Mouse (Mus musculus) splenic B cell, adult 2 months (primary cell): Measurements from ENCODE around the gene Svopl.
A peak's percentile ranks its signal among the peaks of the same experiment; 100 is the strongest.

Experiments used
- DNase-seq: peaks from one replicate; pipeline ENCODE4 v3.0.0-alpha.2; 2011; ENCODE audit warnings: low read depth, low spot score
- H3K27me3 ChIP-seq: 2 replicates; pipeline ENCODE4 v1.6.1; 2012; ENCODE audit warnings: mild to moderate bottlenecking, low read length, moderate library complexity, mixed read lengths; ENCODE audit not compliant: control insufficient read depth, poor library complexity, insufficient read depth, severe bottlenecking
- H3K36me3 ChIP-seq: 2 replicates; pipeline ENCODE4 v1.6.1; 2012; ENCODE audit warnings: mild to moderate bottlenecking, low read length, moderate library complexity, mixed read lengths; ENCODE audit not compliant: control insufficient read depth, poor library complexity, insufficient read depth, severe bottlenecking

Gene Svopl

DNA sequence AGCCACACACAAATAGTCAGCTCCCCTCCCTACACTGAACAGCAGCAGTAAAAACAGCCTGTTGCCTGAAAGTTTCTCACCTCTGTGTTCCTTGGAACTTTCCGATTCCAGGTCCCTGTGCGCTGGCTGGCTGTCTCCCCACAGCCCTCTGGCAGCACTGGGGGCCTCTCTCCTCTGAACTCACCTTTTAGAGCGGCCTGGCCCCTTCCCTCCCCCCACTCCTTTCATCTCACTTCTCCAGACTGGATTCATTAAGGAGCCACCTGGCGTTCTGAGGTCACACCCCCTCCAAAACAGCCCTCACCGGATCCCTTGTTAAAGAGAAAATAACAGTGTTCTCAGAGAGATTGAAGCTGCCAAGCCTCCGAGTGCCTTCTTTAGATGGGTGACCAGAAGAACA, at the start of gene Svopl:
TSS of gene Svopl (minus strand) at position 159 of the 400 bp plus-strand sequence.
- Histone ChIP-seq H3K27me3 (no peaks in the 10 kb centered on the region), H3K36me3 (no peaks in the 10 kb centered on the region)
- DNase-seq: no peak

DNA sequence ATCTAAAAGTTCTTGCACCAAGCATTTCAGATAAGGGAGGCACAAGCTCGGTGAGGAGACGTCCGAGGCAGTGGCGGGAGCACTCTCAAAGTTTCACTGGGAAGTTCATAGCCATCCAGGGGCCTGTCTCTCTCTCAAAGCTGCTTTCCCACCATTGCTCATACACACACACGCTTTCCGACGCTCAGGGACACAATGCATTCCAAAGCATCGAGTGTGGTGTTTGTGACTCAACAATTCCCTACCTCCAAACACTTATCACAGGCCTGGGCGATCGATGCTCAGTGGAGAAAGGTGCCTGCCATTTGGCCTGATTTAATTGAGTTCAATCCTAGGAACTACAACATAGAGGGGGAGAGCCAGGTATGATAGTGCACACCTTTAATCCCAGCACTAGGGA, 47.9 kb upstream of the Svopl start:
- H3K27me3 ChIP-seq: no peaks in the 10 kb centered on the region
- DNase-seq: no peak
- no peaks in the 10 kb centered on the region for H3K36me3 ChIP-seq

DNA sequence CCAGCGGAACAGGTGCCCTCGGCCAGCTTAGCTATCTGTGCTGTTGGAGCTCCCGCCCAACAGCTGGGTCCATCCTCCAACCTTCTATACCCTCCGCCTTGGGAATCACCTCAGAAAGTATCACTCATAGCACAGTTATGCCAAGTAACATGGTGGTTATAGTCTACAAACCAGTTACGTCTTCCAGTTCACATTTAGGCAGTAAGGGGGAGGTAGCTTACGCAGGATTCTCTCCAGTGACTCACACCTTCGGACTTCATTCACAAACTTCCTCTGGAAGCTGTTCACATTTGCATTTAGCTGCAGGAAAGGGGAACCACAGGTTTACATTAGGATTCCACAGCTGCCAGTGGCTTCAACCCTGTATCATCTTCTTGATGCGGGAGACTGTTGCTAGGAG, 45.7 kb upstream of the Svopl start:
- DNase-seq: no peak
- no peaks in the 10 kb centered on the region for H3K27me3 ChIP-seq
- no peaks in the 10 kb centered on the region for H3K36me3 ChIP-seq

DNA sequence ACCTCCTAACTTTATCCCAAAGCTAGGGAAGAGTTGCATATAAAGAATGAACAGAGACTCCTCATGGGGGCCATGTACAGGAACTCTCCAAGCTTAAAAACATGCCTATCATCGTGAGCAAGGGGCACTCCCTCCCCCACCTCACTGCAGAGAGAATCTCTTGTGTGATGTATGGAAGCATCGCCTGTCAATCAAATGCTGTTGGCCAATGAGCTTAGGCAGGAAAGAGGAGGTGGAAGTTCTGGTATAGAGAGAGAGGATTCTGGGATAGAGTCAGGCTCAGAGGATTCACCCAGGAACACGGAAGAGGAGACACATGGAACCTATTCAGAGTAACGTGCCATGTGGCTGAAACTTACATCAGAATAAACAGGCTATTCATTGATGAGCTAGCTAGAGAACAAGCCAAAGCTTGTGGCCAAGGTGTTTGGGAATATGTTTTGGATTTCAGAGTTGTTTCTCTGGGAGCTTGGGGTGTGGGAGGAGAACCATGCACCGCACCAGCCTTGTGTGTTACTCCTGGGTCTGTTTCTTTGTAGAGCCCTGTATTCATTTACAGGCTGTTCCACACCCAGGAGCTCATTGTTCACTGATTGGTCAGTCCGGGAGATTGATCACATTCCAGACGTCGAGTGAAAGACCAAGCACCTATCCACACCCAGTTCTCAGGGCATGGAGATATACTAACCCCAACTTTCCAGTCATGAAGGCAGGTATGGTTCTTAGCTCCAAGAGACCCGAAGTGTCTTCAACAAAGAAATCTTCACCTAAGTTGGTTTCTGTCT, 40.6 kb upstream of the Svopl start:
- no peak for DNase-seq
- Histone ChIP-seq H3K27me3 (no peaks in the 10 kb centered on the region), H3K36me3 (no peaks in the 10 kb centered on the region)

DNA sequence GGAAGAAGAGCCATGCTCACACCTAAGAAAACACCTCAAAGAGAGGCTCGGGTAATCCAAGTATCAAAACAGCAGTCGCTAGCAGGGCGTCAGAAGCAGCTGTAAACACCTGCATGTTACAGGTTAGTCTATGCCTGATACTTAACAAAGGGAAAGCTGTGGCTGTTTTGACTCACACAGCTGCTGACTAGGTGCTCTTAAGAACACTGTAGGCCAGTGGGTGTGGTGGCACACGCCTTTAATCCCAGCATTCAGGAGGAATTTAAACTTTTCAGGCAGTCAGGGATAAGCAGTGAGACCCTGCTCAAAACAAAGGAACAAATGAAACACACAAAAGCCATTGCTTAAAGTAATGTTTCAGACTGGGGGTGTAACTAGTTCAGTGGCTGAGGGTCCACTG, 36.4 kb upstream of the Svopl start:
- no peaks in the 10 kb centered on the region for H3K27me3 ChIP-seq
- H3K36me3 ChIP-seq: no peaks in the 10 kb centered on the region
- DNase-seq: no peak

DNA sequence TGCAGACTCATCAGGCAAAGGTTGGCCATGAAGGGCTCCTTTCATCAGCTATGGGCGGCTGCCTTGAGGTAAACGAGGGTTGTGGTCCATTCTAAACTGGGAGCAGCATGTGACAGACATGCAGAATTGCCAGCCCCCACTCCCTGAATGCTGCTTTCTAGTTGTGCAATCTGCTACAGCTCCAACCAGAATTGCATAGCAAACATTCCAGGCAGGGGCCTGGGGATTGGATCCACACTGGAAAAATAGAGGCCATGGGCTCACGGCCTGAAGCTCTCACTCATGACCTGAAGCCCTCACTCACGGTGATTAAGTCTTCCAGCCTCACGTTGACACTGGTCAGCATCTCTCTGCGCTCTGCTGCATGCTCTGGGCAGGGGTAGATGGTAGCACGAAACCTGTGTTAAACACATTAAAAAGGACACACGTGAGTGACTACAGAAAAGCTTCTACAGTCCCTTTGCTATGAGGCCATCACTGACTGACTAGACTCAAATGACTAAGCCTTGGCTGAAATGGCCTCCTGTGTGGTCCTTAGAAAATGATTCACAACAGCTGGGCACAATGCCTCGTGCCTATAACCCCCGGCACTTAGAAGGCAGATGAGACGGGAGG, 35.0 kb upstream of the Svopl start:
- Histone ChIP-seq H3K36me3 (no peaks in the 10 kb centered on the region), H3K27me3 (no peaks in the 10 kb centered on the region)
- DNase-seq: no peak

DNA sequence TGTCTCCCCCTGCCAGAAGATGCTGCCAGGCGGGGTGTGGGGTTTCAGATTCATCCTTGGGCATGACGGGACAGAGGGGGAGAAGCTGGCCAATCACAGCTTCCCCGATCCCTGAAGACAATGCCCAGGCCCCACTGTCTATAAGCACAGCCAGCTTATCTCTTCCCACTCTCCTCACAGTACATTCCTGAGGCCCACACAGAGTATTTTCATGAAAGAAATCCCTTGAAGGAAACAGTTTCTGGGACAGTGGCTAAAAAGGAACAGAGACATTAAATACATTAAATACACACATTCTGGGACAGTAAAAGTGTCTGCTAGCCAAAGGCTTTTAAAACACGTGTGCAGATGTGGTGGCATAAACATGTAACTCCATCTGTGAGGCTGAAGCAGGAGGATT, 33.6 kb upstream of the Svopl start:
- no peaks in the 10 kb centered on the region for H3K36me3 ChIP-seq
- DNase-seq: no peak
- H3K27me3 ChIP-seq: no peaks in the 10 kb centered on the region

DNA sequence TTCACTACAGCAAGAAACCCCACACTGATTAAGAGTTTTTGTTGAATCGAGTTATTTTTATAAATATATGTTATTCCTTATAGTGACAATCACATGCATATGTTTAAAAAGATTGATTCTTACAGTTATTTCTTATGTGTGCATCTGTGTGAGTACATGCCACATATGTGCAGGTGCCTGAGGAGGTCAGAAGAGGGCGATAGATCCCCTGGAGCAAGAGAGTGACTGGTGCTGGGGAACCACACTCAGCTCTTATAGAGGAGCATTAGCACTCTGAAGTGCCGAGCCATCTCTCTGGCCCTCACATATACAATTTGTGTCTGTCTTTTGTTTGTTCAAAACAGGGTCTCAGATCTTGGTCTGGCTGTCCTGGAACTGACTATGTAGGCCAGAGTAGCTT, 26.8 kb upstream of the Svopl start:
- no peak for DNase-seq
- H3K36me3 ChIP-seq: no peaks in the 10 kb centered on the region
- no peaks in the 10 kb centered on the region for H3K27me3 ChIP-seq

DNA sequence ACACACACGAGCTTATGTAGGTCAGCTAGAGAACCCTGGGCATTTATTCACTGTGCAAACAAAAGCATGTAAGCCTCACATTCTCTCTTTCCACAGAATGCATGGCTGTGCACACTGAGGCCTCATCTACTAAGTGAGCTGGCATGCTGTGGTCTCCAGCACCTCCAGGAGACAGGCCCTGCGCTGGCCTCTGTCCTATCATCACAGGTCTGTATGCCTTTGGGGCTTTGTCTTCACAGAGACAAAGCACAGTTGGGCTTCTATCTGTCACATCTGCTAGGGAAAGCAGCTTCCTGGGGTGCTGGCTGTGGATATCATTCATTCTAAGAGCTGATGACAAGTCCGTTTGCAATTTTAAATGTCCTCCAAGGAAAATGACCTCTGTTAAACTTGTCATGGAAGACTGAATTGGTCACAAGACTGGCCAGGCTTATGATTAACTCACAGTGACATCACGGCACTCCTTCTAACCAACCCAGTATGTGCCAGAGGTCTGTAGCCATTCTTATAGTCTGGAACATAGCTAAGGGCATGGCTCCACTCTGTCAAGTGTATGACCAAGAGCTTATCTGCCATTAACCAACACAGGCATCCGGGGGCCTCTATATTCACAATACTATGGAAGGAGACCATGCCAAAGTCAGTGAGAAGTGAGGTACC, 25.5 kb upstream of the Svopl start:
- no peaks in the 10 kb centered on the region for H3K36me3 ChIP-seq
- no peak for DNase-seq

DNA sequence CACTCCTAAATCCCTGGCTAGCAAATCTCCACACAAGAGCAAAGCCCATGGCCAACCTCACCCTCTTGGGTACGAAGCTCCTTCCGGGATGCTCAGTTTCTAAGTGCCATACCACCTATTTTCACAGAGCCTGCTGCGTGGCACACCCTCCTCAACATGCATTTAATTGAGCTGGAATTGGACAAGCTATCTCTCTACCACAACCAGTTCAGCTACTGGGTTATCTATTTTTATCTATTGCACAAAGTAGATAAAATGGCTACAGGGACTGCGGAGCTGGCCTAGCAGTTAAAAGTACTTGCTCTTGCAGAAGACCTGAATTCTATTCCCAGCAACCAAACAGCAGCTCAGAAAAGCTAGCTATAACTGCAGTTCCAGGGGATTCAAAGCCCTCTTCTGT, 24.5 kb upstream of the Svopl start:
- Histone ChIP-seq H3K36me3 (no peaks in the 10 kb centered on the region), H3K27me3 (no peaks in the 10 kb centered on the region)
- no peak for DNase-seq

More for the DNA sequence above, 25.5 kb upstream of the Svopl start:
- no peaks in the 10 kb centered on the region for H3K27me3 ChIP-seq

DNA sequence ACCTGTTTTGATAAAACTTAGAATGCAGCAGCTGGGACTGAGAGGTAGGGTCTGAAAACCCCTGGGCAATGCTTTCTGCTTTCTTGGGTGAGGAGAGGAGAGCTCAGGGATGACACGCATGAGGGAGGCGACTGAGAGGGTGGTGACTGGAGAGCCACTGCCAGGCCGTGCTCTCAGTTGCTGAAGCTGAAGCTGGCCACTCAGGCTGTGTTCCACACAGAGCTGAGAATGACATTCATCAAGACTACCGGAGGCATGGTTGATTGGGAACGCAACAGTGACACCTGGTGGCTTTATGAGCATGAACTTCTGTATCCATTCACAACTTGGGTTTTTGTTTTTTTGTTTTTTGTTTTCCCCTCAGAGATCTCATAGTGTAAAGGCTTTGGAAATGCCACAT, 19.4 kb upstream of the Svopl start:
- DNase-seq: peak; percentile 90
- no peaks in the 10 kb centered on the region for H3K36me3 ChIP-seq
- H3K27me3 ChIP-seq: no peaks in the 10 kb centered on the region

DNA sequence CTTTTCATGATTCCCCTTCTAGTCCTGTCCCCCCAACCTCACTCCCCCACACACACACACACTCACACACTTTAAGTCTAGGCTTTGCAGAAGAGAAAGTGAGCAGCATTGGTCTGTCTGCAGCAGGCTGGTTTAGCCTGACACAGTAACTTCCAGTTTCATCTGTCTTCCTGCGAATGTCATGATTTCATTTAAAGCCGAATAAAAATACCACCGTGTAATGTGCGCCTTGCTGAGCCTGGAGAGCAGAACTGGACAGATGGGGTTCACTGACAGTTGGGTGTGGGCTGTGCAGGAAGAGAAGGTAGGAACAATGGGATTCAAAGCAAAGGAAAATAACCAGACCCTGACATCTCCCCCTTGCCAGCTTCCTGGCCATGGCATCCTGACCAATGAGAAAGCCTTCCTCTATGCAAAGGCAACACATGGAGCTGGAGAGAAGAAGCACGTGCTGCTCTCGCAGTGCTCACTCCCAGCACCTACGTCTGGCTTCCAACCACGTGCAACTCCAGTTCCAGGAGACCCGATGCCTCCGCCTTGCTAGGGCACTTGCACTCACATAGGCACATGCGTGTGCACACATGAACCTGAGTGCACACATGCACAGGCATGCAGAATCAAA, 18.8 kb upstream of the Svopl start:
- peak; percentile 42 for DNase-seq
- Histone ChIP-seq H3K36me3 (no peaks in the 10 kb centered on the region), H3K27me3 (no peaks in the 10 kb centered on the region)

DNA sequence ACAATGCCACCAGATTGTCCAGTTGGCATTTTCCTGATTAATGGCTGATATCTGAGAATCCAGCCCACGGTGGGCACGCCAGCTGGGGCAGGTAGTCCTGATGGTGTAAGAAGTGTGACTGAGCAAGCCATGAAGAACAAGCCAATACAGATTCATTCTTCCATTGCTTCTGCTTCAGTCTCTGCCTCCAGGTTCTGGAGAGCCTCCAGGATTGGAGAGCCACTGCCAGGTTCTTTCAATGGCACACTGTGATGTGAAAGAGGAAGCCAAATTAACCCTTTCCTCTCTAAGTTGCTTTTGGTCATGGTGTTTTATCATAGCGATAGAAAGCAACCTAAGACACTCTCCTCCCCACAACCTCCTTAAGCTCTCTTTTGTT, 18.3 kb upstream of the Svopl start:
- peak; percentile 35 for DNase-seq
- H3K27me3 ChIP-seq: no peaks in the 10 kb centered on the region
- H3K36me3 ChIP-seq: no peaks in the 10 kb centered on the region

DNA sequence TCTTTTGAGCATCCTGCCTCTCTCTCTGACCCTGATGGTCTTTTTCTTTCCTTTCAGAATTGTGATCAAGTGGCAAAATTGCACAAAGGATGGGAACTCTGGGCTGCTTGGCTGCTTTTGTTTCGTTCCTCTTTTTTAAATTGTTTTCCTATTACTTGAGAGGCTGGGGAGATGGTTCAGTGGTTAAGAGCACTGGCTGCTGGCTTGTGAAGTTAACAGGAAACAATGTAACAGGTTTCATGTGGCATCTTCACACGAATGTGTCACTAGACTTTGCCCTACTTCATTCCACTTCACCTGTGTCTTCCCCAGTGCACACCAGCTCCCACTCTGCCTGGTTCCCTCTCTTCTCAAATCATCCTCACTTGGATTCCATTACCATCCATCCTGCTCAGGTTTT, 17.8 kb upstream of the Svopl start:
- DNase-seq: peak; percentile 47
- H3K27me3 ChIP-seq: no peaks in the 10 kb centered on the region
- no peaks in the 10 kb centered on the region for H3K36me3 ChIP-seq

DNA sequence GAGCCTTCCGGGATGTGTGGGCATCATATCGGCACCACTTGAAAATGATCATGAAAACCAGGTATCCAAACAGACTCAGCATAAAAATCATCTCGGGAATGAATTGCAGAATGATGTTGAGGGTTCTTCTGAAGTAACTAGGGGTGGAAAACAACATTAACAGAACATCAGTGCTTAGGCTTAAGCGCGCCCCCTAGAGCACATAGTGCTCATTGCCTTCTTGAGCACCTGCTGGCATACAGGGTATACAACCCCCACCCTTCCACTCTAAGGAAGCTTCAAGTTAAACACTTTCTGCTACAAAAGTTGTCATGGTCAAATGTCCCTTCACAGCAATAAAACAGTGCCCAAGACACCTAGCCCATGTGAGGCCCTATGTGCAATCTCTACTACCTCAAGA, 12.0 kb upstream of the Svopl start:
- no peaks in the 10 kb centered on the region for H3K36me3 ChIP-seq
- no peaks in the 10 kb centered on the region for H3K27me3 ChIP-seq
- peak; percentile 50 for DNase-seq
